Mouse (Mus musculus): ENCODE data around the gene Ubb. TPM values are rescaled to one million over a fixed set of nuclear protein-coding genes. Genes with fewer than 3 reads are reported as not detected.

The Ubb gene
- polyA plus RNA-seq, 1 experiment from 2014 or later, result 1,587 TPM

- ATAC-seq (ENCODE audit: insufficient read depth), result no peak
- no peak overlapping the region for H3K27ac ChIP-seq (replicated peaks)
- H3K9me3 ChIP-seq (replicated peaks), result no peaks in the 10 kb centered on the region
- 76% methylated on average over 8 of the region's 8 CpGs for WGBS (ENCODE audit: insufficient replicate concordance)
- H3K4me3 ChIP-seq (replicated peaks), result no peak overlapping the region
- no peak overlapping the region for H3K9ac ChIP-seq
- H3K36me3 ChIP-seq (replicated peaks), result peaks cover 1% of the 10 kb centered on the region; the same call in 1 of the 2 replicates
- peak overlapping the region; percentile 98 for H3K4me2 ChIP-seq
- peaks cover 20% of the 10 kb centered on the region for H3K4me1 ChIP-seq (replicated peaks)
- H3K27me3 ChIP-seq, result peaks cover 33% of the 10 kb centered on the region
These were observed 13.9 kb upstream of the Ubb start for GRCm38 (mm10) chr11:62537089-62537488.

GRCm38 (mm10) chr11:62537590-62537989, 13.4 kb upstream of the Ubb start:
- H3K27ac ChIP-seq (replicated peaks), result no peak overlapping the region
- WGBS (ENCODE audit: insufficient replicate concordance), result 22% methylated on average over 7 of the region's 7 CpGs
- H3K4me2 ChIP-seq, result peak overlapping the region; percentile 98
- no peaks in the 10 kb centered on the region for H3K9me3 ChIP-seq (replicated peaks)
- peak overlapping the region; percentile 81 for H3K4me3 ChIP-seq (replicated peaks)
- peaks cover 20% of the 10 kb centered on the region for H3K4me1 ChIP-seq (replicated peaks)
- no peak for ATAC-seq (ENCODE audit: insufficient read depth)
- H3K36me3 ChIP-seq (replicated peaks), result no peaks in the 10 kb centered on the region; the same call in 1 of the 2 replicates
- no peak overlapping the region for H3K9ac ChIP-seq
- peaks cover 33% of the 10 kb centered on the region for H3K27me3 ChIP-seq

- WGBS (ENCODE audit: insufficient replicate concordance), result under 1% methylated on average over 66 of the region's 73 CpGs
- peak; percentile 81 for ATAC-seq (ENCODE audit: insufficient read depth)
- H3K4me2 ChIP-seq, result peak overlapping the region; percentile 98
These were observed 12.5 kb upstream of the Ubb start for GRCm38 (mm10) chr11:62538321-62539088.

GRCm38 (mm10) chr11:62539089-62539890, 11.7 kb upstream of the Ubb start, which contains the start of gene Cenpv:
Gene Cenpv (minus strand): TSS chr11:62539261.
- peak within 1 kb of the TSS; percentile 83 for H3K27ac ChIP-seq (replicated peaks)
- H3K36me3 ChIP-seq (replicated peaks), result no peaks in the 10 kb centered on the region; the same call in 1 of the 2 replicates
- H3K4me3 ChIP-seq (replicated peaks), result peak within 1 kb of the TSS; percentile 81
- H3K27me3 ChIP-seq, result peaks cover 33% of the 10 kb centered on the region
- H3K9me3 ChIP-seq (replicated peaks), result no peaks in the 10 kb centered on the region
- H3K9ac ChIP-seq, result peak within 1 kb of the TSS; percentile 84
- WGBS (ENCODE audit: insufficient replicate concordance), result 6% methylated on average over 57 of the region's 57 CpGs
- H3K4me1 ChIP-seq (replicated peaks), result peaks cover 20% of the 10 kb centered on the region
- peak within 1 kb of the TSS; percentile 98 for H3K4me2 ChIP-seq
- ATAC-seq (ENCODE audit: insufficient read depth), result peak; percentile 78

More at GRCm38 (mm10) chr11:62538321-62539088, 12.5 kb upstream of the Ubb start:
- Histone ChIP-seq H3K4me1 (replicated peaks) (peaks cover 20% of the 10 kb centered on the region), H3K27ac (replicated peaks) (peak overlapping the region; percentile 83), H3K27me3 (peaks cover 33% of the 10 kb centered on the region), H3K36me3 (replicated peaks) (no peaks in the 10 kb centered on the region; the same call in 1 of the 2 replicates), H3K4me3 (replicated peaks) (peak overlapping the region; percentile 81), H3K9me3 (replicated peaks) (no peaks in the 10 kb centered on the region), H3K9ac (peak overlapping the region; percentile 84)

- no peaks in the 10 kb centered on the region; the same call in 1 of the 2 replicates for H3K36me3 ChIP-seq (replicated peaks)
These were observed 10.8 kb upstream of the Ubb start for GRCm38 (mm10) chr11:62540167-62540566.

GRCm38 (mm10) chr11:62540969-62541368, 10.0 kb upstream of the Ubb start:
- no peak for ATAC-seq (ENCODE audit: insufficient read depth)
- H3K27ac ChIP-seq (replicated peaks), result no peak overlapping the region
- no peaks in the 10 kb centered on the region for H3K9me3 ChIP-seq (replicated peaks)
- no peak overlapping the region for H3K9ac ChIP-seq
- no peaks in the 10 kb centered on the region for H3K36me3 ChIP-seq (replicated peaks)
- WGBS (ENCODE audit: insufficient replicate concordance), result 64% methylated on average over 2 of the region's 2 CpGs
- H3K4me2 ChIP-seq, result no peak overlapping the region
- peaks cover 20% of the 10 kb centered on the region for H3K4me1 ChIP-seq (replicated peaks)
- H3K27me3 ChIP-seq, result peaks cover 33% of the 10 kb centered on the region
- H3K4me3 ChIP-seq (replicated peaks), result no peak overlapping the region

More at GRCm38 (mm10) chr11:62540167-62540566, 10.8 kb upstream of the Ubb start:
- Histone ChIP-seq H3K4me1 (replicated peaks) (peaks cover 20% of the 10 kb centered on the region), H3K4me2 (no peak overlapping the region), H3K27me3 (peaks cover 33% of the 10 kb centered on the region), H3K4me3 (replicated peaks) (no peak overlapping the region), H3K9me3 (replicated peaks) (no peaks in the 10 kb centered on the region), H3K9ac (no peak overlapping the region), H3K27ac (replicated peaks) (no peak overlapping the region)
- WGBS (ENCODE audit: insufficient replicate concordance), result 62% methylated on average over 7 of the region's 7 CpGs
- ATAC-seq (ENCODE audit: insufficient read depth), result no peak

GRCm38 (mm10) chr11:62541581-62541980, 9.4 kb upstream of the Ubb start:
- ATAC-seq (ENCODE audit: insufficient read depth), result no peak
- WGBS (ENCODE audit: insufficient replicate concordance), result 55% methylated on average over 8 of the region's 8 CpGs
- Histone ChIP-seq H3K27me3 (peaks cover 33% of the 10 kb centered on the region), H3K4me3 (replicated peaks) (no peak overlapping the region), H3K27ac (replicated peaks) (no peak overlapping the region), H3K4me2 (no peak overlapping the region), H3K4me1 (replicated peaks) (peaks cover 20% of the 10 kb centered on the region), H3K9me3 (replicated peaks) (no peaks in the 10 kb centered on the region), H3K36me3 (replicated peaks) (no peaks in the 10 kb centered on the region), H3K9ac (no peak overlapping the region)

GRCm38 (mm10) chr11:62543991-62544390, 7.0 kb upstream of the Ubb start:
- Histone ChIP-seq H3K4me1 (replicated peaks) (peaks cover 11% of the 10 kb centered on the region), H3K4me2 (no peak overlapping the region), H3K9me3 (replicated peaks) (no peaks in the 10 kb centered on the region), H3K27ac (replicated peaks) (no peak overlapping the region), H3K27me3 (peaks cover 23% of the 10 kb centered on the region), H3K9ac (no peak overlapping the region), H3K36me3 (replicated peaks) (no peaks in the 10 kb centered on the region), H3K4me3 (replicated peaks) (no peak overlapping the region)
- 62% methylated on average over 3 of the region's 3 CpGs for WGBS (ENCODE audit: insufficient replicate concordance)
- ATAC-seq (ENCODE audit: insufficient read depth), result no peak

GRCm38 (mm10) chr11:62549782-62550181, 1.2 kb upstream of the Ubb start:
- H3K27ac ChIP-seq (replicated peaks), result peak overlapping the region; percentile 97
- peak; percentile 39 for ATAC-seq (ENCODE audit: insufficient read depth)
- 11% methylated on average over 5 of the region's 5 CpGs for WGBS (ENCODE audit: insufficient replicate concordance)
- no peaks in the 10 kb centered on the region for H3K27me3 ChIP-seq
- H3K9me3 ChIP-seq (replicated peaks), result no peaks in the 10 kb centered on the region
- peaks cover 38% of the 10 kb centered on the region for H3K4me1 ChIP-seq (replicated peaks)
- peak overlapping the region; percentile 86 for H3K9ac ChIP-seq
- H3K36me3 ChIP-seq (replicated peaks), result peaks cover 19% of the 10 kb centered on the region
- H3K4me3 ChIP-seq (replicated peaks), result peak overlapping the region; percentile 70
- H3K4me2 ChIP-seq, result peak overlapping the region; percentile 99

- no peaks in the 10 kb centered on the region for H3K9me3 ChIP-seq (replicated peaks)
- peak overlapping the region; percentile 86 for H3K9ac ChIP-seq
- under 1% methylated on average over 11 of the region's 11 CpGs for WGBS (ENCODE audit: insufficient replicate concordance)
- peak; percentile 66 for ATAC-seq (ENCODE audit: insufficient read depth)
- no peaks in the 10 kb centered on the region for H3K27me3 ChIP-seq
- peak overlapping the region; percentile 99 for H3K4me2 ChIP-seq
- peak overlapping the region; percentile 70 for H3K4me3 ChIP-seq (replicated peaks)
- peaks cover 42% of the 10 kb centered on the region for H3K4me1 ChIP-seq (replicated peaks)
- H3K27ac ChIP-seq (replicated peaks), result peak overlapping the region; percentile 97
- H3K36me3 ChIP-seq (replicated peaks), result peaks cover 23% of the 10 kb centered on the region
These were observed 715 bp upstream of the Ubb start for GRCm38 (mm10) chr11:62550227-62550685.
